Mouse (Mus musculus): Measurements from ENCODE around the gene Pmm2. TPM values are rescaled to one million over a fixed set of nuclear protein-coding genes. Genes with fewer than 3 reads are reported as not detected.
A peak's percentile ranks its signal among the peaks of the same experiment; 100 is the strongest.

Gene Pmm2
- 51.1 and 51.6 TPM in 2 replicates for polyA plus RNA-seq (2015; fragmentation: Nextera tagmentation; extraction: Ambion mirVana)

- H3K4me3 ChIP-seq (ENCODE audit: low read length): peak within 1 kb of the TSS; percentile 93
- peak within 1 kb of the TSS; percentile 89 for H3K4me2 ChIP-seq (ENCODE audit: low read depth, low read length)
- no peaks in the 10 kb centered on the region for H3K9me3 ChIP-seq (ENCODE audit: control insufficient read depth, low read length)
- H3K4me1 ChIP-seq (replicated peaks; ENCODE audit: control insufficient read depth, insufficient read depth, low read length): peaks cover 13% of the 10 kb centered on the region
- WGBS: under 1% methylated on average over 59 of the region's 59 CpGs
- peaks cover 12% of the 10 kb centered on the region; the same call in 1 of the 2 replicates for H3K36me3 ChIP-seq (ENCODE audit: control insufficient read depth, insufficient read depth, low read length)
- H3K9ac ChIP-seq (ENCODE audit: low read length): peak within 1 kb of the TSS; percentile 93
- no peaks in the 10 kb centered on the region for H3K27me3 ChIP-seq (ENCODE audit: control insufficient read depth, insufficient read depth, low read depth, low read length)
- peak; percentile 93 for ATAC-seq (ENCODE audit: low read depth)
- H3K27ac ChIP-seq (ENCODE audit: low read length): peak within 1 kb of the TSS; percentile 62
Measured at GRCm38 (mm10) chr16:8637217-8638051, at the start of gene Pmm2, which contains the start of gene Tmem186. TSS of gene Pmm2 (plus strand) at chr16:8637674. TSS of gene Tmem186 (minus strand) at chr16:8637712.

- Histone ChIP-seq H3K4me3 (ENCODE audit: low read length) (no peak overlapping the region), H3K4me2 (ENCODE audit: low read depth, low read length) (no peak overlapping the region), H3K36me3 (ENCODE audit: control insufficient read depth, insufficient read depth, low read length) (no peaks in the 10 kb centered on the region), H3K4me1 (replicated peaks; ENCODE audit: control insufficient read depth, insufficient read depth, low read length) (no peaks in the 10 kb centered on the region), H3K9me3 (ENCODE audit: control insufficient read depth, low read length) (no peaks in the 10 kb centered on the region), H3K9ac (ENCODE audit: low read length) (no peak overlapping the region), H3K27ac (ENCODE audit: low read length) (no peak overlapping the region), H3K27me3 (ENCODE audit: control insufficient read depth, insufficient read depth, low read depth, low read length) (no peaks in the 10 kb centered on the region)
- no peak for ATAC-seq (ENCODE audit: low read depth)
- WGBS: 58% methylated on average over 4 of the region's 4 CpGs
Measured at GRCm38 (mm10) chr16:8595411-8595810, 42.1 kb upstream of the Pmm2 start.

GRCm38 (mm10) chr16:8596336-8596735, 41.1 kb upstream of the Pmm2 start:
- no peak for ATAC-seq (ENCODE audit: low read depth)
- no peak overlapping the region for H3K4me2 ChIP-seq (ENCODE audit: low read depth, low read length)
- H3K27ac ChIP-seq (ENCODE audit: low read length): no peak overlapping the region
- no peaks in the 10 kb centered on the region for H3K27me3 ChIP-seq (ENCODE audit: control insufficient read depth, insufficient read depth, low read depth, low read length)
- H3K9ac ChIP-seq (ENCODE audit: low read length): no peak overlapping the region
- no peaks in the 10 kb centered on the region for H3K4me1 ChIP-seq (replicated peaks; ENCODE audit: control insufficient read depth, insufficient read depth, low read length)
- H3K9me3 ChIP-seq (ENCODE audit: control insufficient read depth, low read length): no peaks in the 10 kb centered on the region
- no peaks in the 10 kb centered on the region for H3K36me3 ChIP-seq (ENCODE audit: control insufficient read depth, insufficient read depth, low read length)
- WGBS: 75% methylated on average over 4 of the region's 4 CpGs
- no peak overlapping the region for H3K4me3 ChIP-seq (ENCODE audit: low read length)

DNA sequence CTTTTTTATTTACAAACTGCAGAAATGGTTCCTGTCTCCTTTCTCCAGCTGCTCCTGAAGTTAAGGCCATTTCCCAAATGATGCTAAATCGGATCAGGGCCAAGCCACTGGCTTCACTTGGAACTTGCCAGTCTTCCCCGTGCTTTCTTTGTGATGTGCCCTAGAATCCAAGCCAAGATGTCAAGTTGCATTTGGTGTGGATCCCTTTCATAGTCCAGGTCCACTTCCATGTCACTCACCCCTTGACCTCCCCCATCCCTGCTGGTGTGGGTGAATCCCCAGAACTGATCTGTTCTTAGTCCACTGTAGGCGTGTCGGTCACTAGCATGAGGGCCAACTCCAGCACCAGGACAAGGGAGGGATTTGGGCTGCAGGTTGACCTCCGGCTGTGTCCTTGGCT, 40.0 kb upstream of the Pmm2 start:
- Histone ChIP-seq H3K27ac (ENCODE audit: low read length) (no peak overlapping the region), H3K9me3 (ENCODE audit: control insufficient read depth, low read length) (no peaks in the 10 kb centered on the region), H3K4me1 (replicated peaks; ENCODE audit: control insufficient read depth, insufficient read depth, low read length) (no peaks in the 10 kb centered on the region), H3K27me3 (ENCODE audit: control insufficient read depth, insufficient read depth, low read depth, low read length) (no peaks in the 10 kb centered on the region), H3K9ac (ENCODE audit: low read length) (no peak overlapping the region), H3K4me2 (ENCODE audit: low read depth, low read length) (no peak overlapping the region), H3K36me3 (ENCODE audit: control insufficient read depth, insufficient read depth, low read length) (no peaks in the 10 kb centered on the region), H3K4me3 (ENCODE audit: low read length) (no peak overlapping the region)
- no peak for ATAC-seq (ENCODE audit: low read depth)
- 85% methylated on average over 5 of the region's 5 CpGs for WGBS

DNA sequence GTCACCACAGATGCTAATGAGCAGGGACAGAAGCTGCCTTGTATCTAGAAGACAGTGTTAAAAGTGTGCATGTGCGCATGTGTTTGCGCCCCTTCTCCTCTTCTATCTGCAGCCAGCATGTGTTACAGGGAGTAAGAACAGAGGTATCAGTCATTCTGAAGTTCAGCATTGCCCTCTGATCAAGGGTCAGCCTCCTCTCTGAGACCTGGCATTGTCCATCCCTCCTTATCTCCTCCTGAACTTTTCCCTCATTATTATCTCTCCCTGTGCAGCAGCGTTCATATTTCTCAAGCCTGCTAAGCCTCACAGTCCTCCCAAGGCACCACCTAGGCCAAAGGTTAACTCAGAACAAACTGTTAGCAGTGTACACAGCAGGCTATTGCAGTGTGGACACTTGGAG, 33.7 kb upstream of the Pmm2 start:
- H3K27me3 ChIP-seq (ENCODE audit: control insufficient read depth, insufficient read depth, low read depth, low read length): no peaks in the 10 kb centered on the region
- 55% methylated on average over 3 of the region's 3 CpGs for WGBS
- ATAC-seq (ENCODE audit: low read depth): no peak

GRCm38 (mm10) chr16:8610397-8610796, 27.1 kb upstream of the Pmm2 start:
- H3K4me3 ChIP-seq (ENCODE audit: low read length): no peak overlapping the region
- ATAC-seq (ENCODE audit: low read depth): no peak

More for the DNA sequence above, 33.7 kb upstream of the Pmm2 start:
- Histone ChIP-seq H3K27ac (ENCODE audit: low read length) (no peak overlapping the region), H3K4me1 (replicated peaks; ENCODE audit: control insufficient read depth, insufficient read depth, low read length) (no peaks in the 10 kb centered on the region), H3K9me3 (ENCODE audit: control insufficient read depth, low read length) (no peaks in the 10 kb centered on the region), H3K4me3 (ENCODE audit: low read length) (no peak overlapping the region), H3K9ac (ENCODE audit: low read length) (no peak overlapping the region), H3K4me2 (ENCODE audit: low read depth, low read length) (no peak overlapping the region), H3K36me3 (ENCODE audit: control insufficient read depth, insufficient read depth, low read length) (no peaks in the 10 kb centered on the region)

GRCm38 (mm10) chr16:8612214-8613005, 25.1 kb upstream of the Pmm2 start:
- Histone ChIP-seq H3K27ac (ENCODE audit: low read length) (no peak overlapping the region), H3K36me3 (ENCODE audit: control insufficient read depth, insufficient read depth, low read length) (no peaks in the 10 kb centered on the region; the same call in 1 of the 2 replicates), H3K4me1 (replicated peaks; ENCODE audit: control insufficient read depth, insufficient read depth, low read length) (no peaks in the 10 kb centered on the region), H3K27me3 (ENCODE audit: control insufficient read depth, insufficient read depth, low read depth, low read length) (no peaks in the 10 kb centered on the region), H3K9ac (ENCODE audit: low read length) (no peak overlapping the region), H3K9me3 (ENCODE audit: control insufficient read depth, low read length) (no peaks in the 10 kb centered on the region), H3K4me3 (ENCODE audit: low read length) (no peak overlapping the region), H3K4me2 (ENCODE audit: low read depth, low read length) (no peak overlapping the region)
- no peak for ATAC-seq (ENCODE audit: low read depth)
- WGBS: 76% methylated on average over 8 of the region's 8 CpGs

More at GRCm38 (mm10) chr16:8610397-8610796, 27.1 kb upstream of the Pmm2 start:
- 67% methylated on average over 3 of the region's 3 CpGs for WGBS
- H3K9ac ChIP-seq (ENCODE audit: low read length): no peak overlapping the region
- no peak overlapping the region for H3K27ac ChIP-seq (ENCODE audit: low read length)
- H3K36me3 ChIP-seq (ENCODE audit: control insufficient read depth, insufficient read depth, low read length): no peaks in the 10 kb centered on the region; the same call in 1 of the 2 replicates
- no peak overlapping the region for H3K4me2 ChIP-seq (ENCODE audit: low read depth, low read length)
- no peaks in the 10 kb centered on the region for H3K9me3 ChIP-seq (ENCODE audit: control insufficient read depth, low read length)
- no peaks in the 10 kb centered on the region for H3K4me1 ChIP-seq (replicated peaks; ENCODE audit: control insufficient read depth, insufficient read depth, low read length)
- no peaks in the 10 kb centered on the region for H3K27me3 ChIP-seq (ENCODE audit: control insufficient read depth, insufficient read depth, low read depth, low read length)

DNA sequence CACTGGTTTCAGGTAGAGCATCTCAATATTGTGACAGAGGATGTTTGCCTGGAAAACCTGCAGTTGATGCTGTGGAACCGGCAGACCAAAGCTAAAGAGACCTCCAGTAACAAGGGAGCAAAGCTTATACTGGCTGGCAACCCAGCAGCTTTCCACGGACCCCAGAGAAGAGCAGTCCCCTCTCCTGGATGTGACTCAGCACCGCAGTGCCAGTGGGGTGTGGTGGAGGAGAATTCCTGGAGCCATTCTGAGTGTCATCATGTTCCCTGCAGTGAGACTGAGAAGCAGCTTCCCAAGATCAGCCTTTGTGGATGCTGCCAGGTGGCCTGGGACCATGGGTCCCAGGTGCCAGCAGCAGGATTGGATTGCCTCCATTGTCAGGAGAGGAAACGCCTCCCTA, 24.4 kb upstream of the Pmm2 start:
- H3K9me3 ChIP-seq (ENCODE audit: control insufficient read depth, low read length): no peaks in the 10 kb centered on the region
- no peak for ATAC-seq (ENCODE audit: low read depth)
- WGBS: 77% methylated on average over 4 of the region's 4 CpGs
- H3K27me3 ChIP-seq (ENCODE audit: control insufficient read depth, insufficient read depth, low read depth, low read length): no peaks in the 10 kb centered on the region
- H3K36me3 ChIP-seq (ENCODE audit: control insufficient read depth, insufficient read depth, low read length): no peaks in the 10 kb centered on the region; the same call in 1 of the 2 replicates
- no peaks in the 10 kb centered on the region for H3K4me1 ChIP-seq (replicated peaks; ENCODE audit: control insufficient read depth, insufficient read depth, low read length)
- H3K4me2 ChIP-seq (ENCODE audit: low read depth, low read length): no peak overlapping the region
- H3K9ac ChIP-seq (ENCODE audit: low read length): no peak overlapping the region
- H3K27ac ChIP-seq (ENCODE audit: low read length): no peak overlapping the region
- H3K4me3 ChIP-seq (ENCODE audit: low read length): no peak overlapping the region

DNA sequence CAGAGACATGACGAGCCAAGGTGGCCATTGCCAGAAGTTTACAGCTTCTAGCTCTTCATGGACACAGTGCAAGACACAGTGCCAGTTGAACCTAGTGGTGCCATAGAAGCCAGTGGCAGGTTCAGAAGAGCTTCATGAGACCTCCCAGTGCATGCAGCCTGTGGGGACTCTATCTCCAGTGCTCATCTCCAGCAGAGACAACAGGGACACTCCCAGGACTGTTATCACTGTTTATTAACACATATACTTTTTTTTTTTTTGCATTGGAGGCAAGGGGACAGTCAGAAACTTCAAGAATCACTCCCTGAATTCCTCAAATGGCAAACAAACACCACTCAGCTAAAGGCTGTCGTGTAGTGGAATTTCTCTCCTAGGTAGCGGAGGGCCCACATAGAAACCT, 24.0 kb upstream of the Pmm2 start:
- Histone ChIP-seq H3K9ac (ENCODE audit: low read length) (no peak overlapping the region), H3K4me3 (ENCODE audit: low read length) (no peak overlapping the region), H3K36me3 (ENCODE audit: control insufficient read depth, insufficient read depth, low read length) (no peaks in the 10 kb centered on the region; the same call in 1 of the 2 replicates), H3K27me3 (ENCODE audit: control insufficient read depth, insufficient read depth, low read depth, low read length) (no peaks in the 10 kb centered on the region), H3K4me2 (ENCODE audit: low read depth, low read length) (no peak overlapping the region), H3K27ac (ENCODE audit: low read length) (no peak overlapping the region), H3K9me3 (ENCODE audit: control insufficient read depth, low read length) (no peaks in the 10 kb centered on the region), H3K4me1 (replicated peaks; ENCODE audit: control insufficient read depth, insufficient read depth, low read length) (no peaks in the 10 kb centered on the region)
- 65% methylated on average over 3 of the region's 3 CpGs for WGBS
- no peak for ATAC-seq (ENCODE audit: low read depth)
